Mouse (Mus musculus) lung, adult 2 months (tissue): ENCODE results near the gene Lrch1.

ENCODE experiments used
- CTCF ChIP-seq: fragments of 200-500 bp; IDR thresholded peaks from 2 replicates; pipeline ENCODE4 v1.5.1; 2011; ENCODE audit warnings: mild to moderate bottlenecking, low read length, control low read depth; ENCODE audit not compliant: insufficient read depth
- POLR2A ChIP-seq: fragments of 200-500 bp; IDR thresholded peaks from 2 replicates; pipeline ENCODE4 v1.6.1; 2011; ENCODE audit warnings: low read depth, mild to moderate bottlenecking, control low read depth, low read length, borderline replicate concordance; ENCODE audit errors: extremely low read depth

DNA sequence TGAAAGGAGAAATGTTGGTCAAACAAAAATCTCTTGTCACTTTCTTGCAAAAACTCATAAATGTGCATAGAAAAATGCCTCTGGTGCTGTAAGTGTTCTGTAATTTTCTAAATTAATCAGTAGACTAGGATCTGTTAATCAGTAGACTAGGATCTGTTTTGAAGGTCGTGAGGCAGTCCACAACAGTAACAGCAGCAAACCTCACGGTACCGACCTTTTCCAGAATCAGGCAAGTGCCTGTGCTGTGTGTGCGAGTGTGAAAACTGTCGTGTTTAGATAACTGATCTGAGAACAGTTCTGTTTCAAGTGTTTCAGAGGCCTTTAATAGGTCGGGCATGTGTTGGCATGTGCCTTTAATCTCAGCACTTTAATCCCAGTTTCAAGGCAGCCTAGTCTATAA is 212.2 kb downstream of the Lrch1 start:
- TF ChIP-seq POLR2A: no peak
- no peak for TF ChIP-seq CTCF
